Mouse (Mus musculus) cerebellum, postnatal 36 days (tissue): ENCODE results near the gene Jaml.

ENCODE experiments used
- DNase-seq, 2 experiments: peaks; one replicate each; pipeline ENCODE4 v3.0.0; 2021 to 2022; ENCODE audit warnings: mixed read lengths in 2 of 2

The Jaml gene

GRCm38 (mm10) chr9:45121769-45122168 lies 42.8 kb downstream of the Jaml start:
- peak; percentile 87 to 89 for DNase-seq

- DNase-seq = peak; percentile 53 to 65
Observed at GRCm38 (mm10) chr9:45122209-45122761, 43.3 kb downstream of the Jaml start.

- DNase-seq = no peak
Observed at GRCm38 (mm10) chr9:45125211-45125610, 46.2 kb downstream of the Jaml start.

- DNase-seq = no peak
Observed at GRCm38 (mm10) chr9:45126941-45127340, 48.0 kb downstream of the Jaml start.

- DNase-seq = no peak
Observed at GRCm38 (mm10) chr9:45130119-45130518, 51.1 kb downstream of the Jaml start.

- DNase-seq = peak; percentile 85 to 86
Observed at GRCm38 (mm10) chr9:45133484-45134310, 54.7 kb downstream of the Jaml start.

GRCm38 (mm10) chr9:45136442-45137169 lies 57.6 kb downstream of the Jaml start:
- DNase-seq = no peak

- DNase-seq = peak in 1 of 2 experiments; percentile 28
Observed at GRCm38 (mm10) chr9:45138191-45139032, 59.4 kb downstream of the Jaml start, which contains the start of gene Scn4b. Scn4b (plus strand) TSS chr9:45138395.

GRCm38 (mm10) chr9:45139082-45139481 lies 60.1 kb downstream of the Jaml start:
- no peak for DNase-seq

- no peak for DNase-seq
Observed at GRCm38 (mm10) chr9:45140945-45141344, 62.0 kb downstream of the Jaml start.

- DNase-seq = no peak
Observed at GRCm38 (mm10) chr9:45142686-45143085, 63.7 kb downstream of the Jaml start.

GRCm38 (mm10) chr9:45145533-45146266 lies 66.7 kb downstream of the Jaml start:
- DNase-seq = peak in 1 of 2 experiments; percentile 25

- peak; percentile 82 to 89 for DNase-seq
Observed at GRCm38 (mm10) chr9:45146267-45146597, 67.2 kb downstream of the Jaml start.

- no peak for DNase-seq
Observed at GRCm38 (mm10) chr9:45150933-45151332, 72.0 kb downstream of the Jaml start.

- DNase-seq = no peak
Observed at GRCm38 (mm10) chr9:45153361-45153760, 74.4 kb downstream of the Jaml start.
